Mouse (Mus musculus) thymus, adult 2 months (tissue): ENCODE measurements around the gene Smarca4. TPM values are rescaled to one million over a fixed set of nuclear protein-coding genes. Genes with fewer than 3 reads are reported as not detected.

ENCODE experiments used
- DNase-seq: peaks from one replicate; pipeline ENCODE4 v3.0.0; 2021
- H3K27ac ChIP-seq: fragments of 200-500 bp; 2 replicates; pipeline ENCODE4 v1.5.1; 2012; ENCODE audit warnings: low read length, control low read depth; ENCODE audit not compliant: control insufficient read depth, insufficient read depth
- H3K27me3 ChIP-seq: fragments of 200-500 bp; 2 replicates; pipeline ENCODE4 v1.6.1; 2012; ENCODE audit warnings: mild to moderate bottlenecking, low read length, moderate library complexity, mixed read lengths; ENCODE audit not compliant: control insufficient read depth, insufficient read depth
- H3K36me3 ChIP-seq: fragments of 200-500 bp; 2 replicates; pipeline ENCODE4 v1.6.1; 2012; ENCODE audit warnings: mild to moderate bottlenecking, low read length, moderate library complexity; ENCODE audit not compliant: control insufficient read depth, insufficient read depth
- H3K4me1 ChIP-seq: fragments of 200-500 bp; replicated peaks from 2 replicates; pipeline ENCODE4 v1.6.1; 2012; ENCODE audit warnings: low read length; ENCODE audit not compliant: control insufficient read depth, insufficient read depth
- H3K4me3 ChIP-seq: fragments of 200-500 bp; 2 replicates; pipeline ENCODE4 v1.5.1; 2012; ENCODE audit warnings: mild to moderate bottlenecking, low read length, control low read depth, moderate library complexity; ENCODE audit not compliant: control insufficient read depth, insufficient read depth
- CTCF ChIP-seq: fragments of 200-500 bp; IDR thresholded peaks from 2 replicates; pipeline ENCODE4 v1.5.1; 2012; ENCODE audit warnings: mild to moderate bottlenecking, control low read depth, low read length, moderate library complexity, borderline replicate concordance; ENCODE audit not compliant: control insufficient read depth, poor library complexity, insufficient read depth; ENCODE audit errors: extremely low read depth
- POLR2A ChIP-seq: fragments of 200-500 bp; IDR thresholded peaks from 2 replicates; pipeline ENCODE4 v1.6.1; 2012; ENCODE audit warnings: mild to moderate bottlenecking, low read length, control low read depth, moderate library complexity; ENCODE audit not compliant: control insufficient read depth, poor library complexity, insufficient read depth; ENCODE audit errors: extremely low read depth
- WGBS: fragments of 180-500 bp; shearing (Covaris S2); methylation state at CpG from one replicate; pipeline ENCODE4 v1.1.7; 2018; 5-methylcytosine and 5-hydroxymethylcytosine counted together
- polyA plus RNA-seq: library from polyadenylated mRNA; depleted of rRNA; stranded (reverse); fragments of >200 nt; gene quantifications from 2 replicates; pipeline ENCODE4 v1.2.3, GENCODE M21; 2012

Gene Smarca4
- polyA plus RNA-seq, 1 experiment, result 156 TPM

GRCm38 (mm10) chr9:21576286-21576685 is 39.7 kb upstream of the Smarca4 start:
- no peak for DNase-seq
- no peak overlapping the region for H3K4me3 ChIP-seq
- H3K27ac ChIP-seq, result no peak overlapping the region
- H3K4me1 ChIP-seq, result no peaks in the 10 kb centered on the region
- TF ChIP-seq CTCF (no peak), POLR2A (no peak)
- H3K36me3 ChIP-seq, result peaks cover 6% of the 10 kb centered on the region; the same call in 1 of the 2 replicates
- H3K27me3 ChIP-seq, result no peaks in the 10 kb centered on the region
- whole genome bisulfite sequencing, result 94% methylated on average over 1 of the region's 1 CpGs

- WGBS, result 95% methylated on average over 3 of the region's 3 CpGs
These were observed 37.7 kb upstream of the Smarca4 start for GRCm38 (mm10) chr9:21578226-21578625.

GRCm38 (mm10) chr9:21585401-21585800 is 30.6 kb upstream of the Smarca4 start:
- DNase-seq, result no peak
- Histone ChIP-seq H3K27ac (no peak overlapping the region), H3K4me1 (no peaks in the 10 kb centered on the region), H3K36me3 (peaks cover 5% of the 10 kb centered on the region; the same call in 1 of the 2 replicates), H3K4me3 (no peak overlapping the region), H3K27me3 (no peaks in the 10 kb centered on the region)
- 97% methylated on average over 1 of the region's 1 CpGs for WGBS
- no peak for TF ChIP-seq CTCF
- no peak for TF ChIP-seq POLR2A

More at GRCm38 (mm10) chr9:21578226-21578625, 37.7 kb upstream of the Smarca4 start:
- Histone ChIP-seq H3K27ac (no peak overlapping the region), H3K4me3 (no peak overlapping the region), H3K4me1 (no peaks in the 10 kb centered on the region), H3K36me3 (no peaks in the 10 kb centered on the region; the same call in 1 of the 2 replicates), H3K27me3 (no peaks in the 10 kb centered on the region)
- TF ChIP-seq POLR2A, result no peak
- no peak for TF ChIP-seq CTCF
- DNase-seq, result no peak

DNA sequence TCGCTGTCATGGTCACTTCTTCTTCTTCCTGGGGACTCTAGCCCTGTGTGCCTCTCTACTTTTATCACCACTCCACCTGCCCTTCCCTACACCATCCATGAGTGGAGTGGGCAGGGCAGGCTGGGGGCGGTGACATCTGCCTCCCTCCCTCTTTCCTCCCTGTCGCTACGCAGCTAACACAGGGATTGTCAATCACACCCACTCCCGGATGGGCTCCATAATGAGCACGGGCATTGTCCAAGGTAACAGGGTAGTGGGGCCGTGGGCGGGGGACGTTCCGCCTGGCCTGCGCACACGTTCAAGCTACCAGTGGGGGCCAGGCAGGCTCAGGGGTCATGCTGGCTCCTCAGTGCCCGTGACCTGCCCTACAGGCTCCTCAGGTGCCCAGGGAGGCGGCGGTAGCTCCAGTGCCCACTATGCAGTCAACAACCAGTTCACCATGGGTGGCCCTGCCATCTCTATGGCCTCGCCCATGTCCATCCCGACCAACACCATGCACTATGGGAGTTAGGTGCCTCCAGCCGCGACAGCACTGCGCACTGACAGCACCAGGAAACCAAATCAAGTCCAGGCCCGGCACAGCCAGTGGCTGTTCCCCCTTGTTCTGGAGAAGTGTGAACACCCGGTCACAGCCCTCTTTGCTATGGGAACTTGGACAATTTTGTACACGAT is 28.2 kb upstream of the Smarca4 start:
- H3K36me3 ChIP-seq, result peaks cover 5% of the 10 kb centered on the region; the same call in 1 of the 2 replicates
- 94% methylated on average over 23 of the region's 23 CpGs for WGBS
- H3K27me3 ChIP-seq, result no peaks in the 10 kb centered on the region
- no peak overlapping the region for H3K27ac ChIP-seq
- H3K4me3 ChIP-seq, result no peak overlapping the region
- DNase-seq, result no peak
- peaks cover 6% of the 10 kb centered on the region for H3K4me1 ChIP-seq
- no peak for TF ChIP-seq CTCF
- no peak for TF ChIP-seq POLR2A

DNA sequence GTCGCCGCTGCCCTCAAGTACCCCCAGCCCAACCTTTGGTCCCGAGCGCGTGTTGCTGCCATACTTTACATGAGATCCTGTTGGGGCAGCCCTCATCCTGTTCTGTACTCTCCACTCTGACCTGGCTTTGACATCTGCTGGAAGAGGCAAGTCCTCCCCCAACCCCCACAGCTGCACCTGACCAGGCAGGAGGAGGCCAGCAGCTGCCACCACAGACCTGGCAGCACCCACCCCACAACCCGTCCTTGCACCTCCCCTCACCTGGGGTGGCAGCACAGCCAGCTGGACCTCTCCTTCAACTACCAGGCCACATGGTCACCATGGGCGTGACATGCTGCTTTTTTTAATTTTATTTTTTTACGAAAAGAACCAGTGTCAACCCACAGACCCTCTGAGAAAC is 27.6 kb upstream of the Smarca4 start:
- WGBS, result 93% methylated on average over 8 of the region's 8 CpGs
- Histone ChIP-seq H3K4me3 (no peak overlapping the region), H3K27me3 (no peaks in the 10 kb centered on the region), H3K36me3 (peaks cover 5% of the 10 kb centered on the region; the same call in 1 of the 2 replicates), H3K4me1 (peaks cover 7% of the 10 kb centered on the region), H3K27ac (no peak overlapping the region)
- DNase-seq, result no peak
- TF ChIP-seq POLR2A (no peak), CTCF (no peak)

DNA sequence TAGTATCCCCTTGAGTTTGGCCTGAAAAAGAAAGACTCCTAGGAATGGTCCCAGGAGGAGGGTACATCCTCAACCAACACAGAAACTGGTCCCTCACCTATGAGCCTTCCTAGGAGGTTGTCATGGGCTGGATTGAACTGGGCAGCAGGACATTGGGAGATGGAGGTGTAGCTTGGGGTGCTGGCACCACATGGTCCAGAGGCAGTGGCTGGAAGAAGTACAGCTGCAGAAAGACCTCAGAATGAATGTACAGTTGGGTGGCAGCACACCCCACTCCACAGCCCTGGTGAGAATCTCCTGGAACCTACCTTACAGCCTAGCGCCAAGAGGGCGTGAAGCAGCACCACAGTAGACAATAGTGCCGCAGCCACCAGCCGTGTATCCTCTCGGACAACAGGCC is 26.4 kb upstream of the Smarca4 start:
- H3K4me1 ChIP-seq, result peaks cover 18% of the 10 kb centered on the region
- H3K4me3 ChIP-seq, result no peak overlapping the region
- H3K27ac ChIP-seq, result no peak overlapping the region
- no peaks in the 10 kb centered on the region for H3K27me3 ChIP-seq
- 97% methylated on average over 5 of the region's 5 CpGs for WGBS
- no peak for TF ChIP-seq POLR2A
- TF ChIP-seq CTCF, result no peak
- no peak for DNase-seq
- H3K36me3 ChIP-seq, result peaks cover 5% of the 10 kb centered on the region; the same call in 1 of the 2 replicates
